Mouse (Mus musculus): ENCODE data around the gene Rspo1.

GRCm38 (mm10) chr4:124957284-124957683, 28.9 kb upstream of the Rspo1 start:
- no peak for TF ChIP-seq CTCF (IDR thresholded peaks at IDR 0.05; ENCODE audit: borderline replicate concordance, extremely low read depth, insufficient read depth, insufficient read length)
- TF ChIP-seq POLR2A (IDR thresholded peaks at IDR 0.05; ENCODE audit: borderline replicate concordance, extremely low read depth, insufficient read depth, insufficient read length, poor library complexity, severe bottlenecking): no peak

All from brain, embryonic 14.5 days (tissue).